Mouse (Mus musculus) spleen, adult 2 months (tissue): ENCODE results near the gene Ephb6.

ENCODE experiments used
- CTCF ChIP-seq: fragments of 200-500 bp; IDR thresholded peaks from 2 replicates; pipeline ENCODE4 v1.5.1; 2011; ENCODE audit warnings: mild to moderate bottlenecking, inconsistent platforms; ENCODE audit not compliant: insufficient read depth, insufficient read length, insufficient replicate concordance; ENCODE audit errors: extremely low read depth
- POLR2A ChIP-seq: fragments of 200-500 bp; IDR thresholded peaks from 2 replicates; pipeline ENCODE4 v1.6.1; 2011; ENCODE audit warnings: low read depth, low read length, inconsistent platforms

DNA sequence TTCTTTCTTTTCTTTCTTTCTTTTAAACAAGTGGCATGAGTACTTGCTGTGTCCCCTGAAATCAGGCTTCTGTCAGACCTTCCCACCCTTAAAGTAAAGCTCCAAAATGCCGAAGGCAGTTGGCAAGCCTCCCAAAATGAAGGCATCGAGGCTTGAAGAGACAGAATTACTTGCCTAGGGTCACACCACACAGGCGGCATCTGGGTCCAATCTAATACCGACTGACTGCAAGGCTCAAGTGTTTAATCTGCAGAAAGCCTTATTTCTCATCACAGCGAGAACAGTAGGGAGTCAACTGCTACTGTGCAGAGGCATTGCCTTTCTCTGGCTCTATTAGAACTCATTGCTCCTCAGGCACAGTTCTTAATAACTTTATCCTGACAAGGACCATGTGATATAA, 28.0 kb upstream of the Ephb6 start:
- no peak for TF ChIP-seq POLR2A
- no peak for TF ChIP-seq CTCF
